Mouse (Mus musculus) kidney, embryonic 15.5 days (tissue): ENCODE data around the gene Hoxb7. TPM values are rescaled to one million over a fixed set of nuclear protein-coding genes. Genes with fewer than 3 reads are reported as not detected.

Experiments used
- ATAC-seq: fragments of 200-750 bp; cut with Nextera tagmentation; replicated peaks from 2 replicates; pipeline ENCODE4 v1.8.0; 2017; ENCODE audit warnings: moderate TSS enrichment; ENCODE audit not compliant: low FRiP score
- H3K27ac ChIP-seq: fragments of 300-500 bp; sonication (generic); 2 replicates; pipeline ENCODE4 v1.5.1; 2015; ENCODE audit warnings: mild to moderate bottlenecking, inconsistent platforms
- H3K27me3 ChIP-seq: fragments of 300-500 bp; sonication (generic); 2 replicates; pipeline ENCODE4 v1.6.1; 2015; ENCODE audit warnings: inconsistent platforms
- H3K36me3 ChIP-seq: fragments of 300-500 bp; sonication (generic); 2 replicates; pipeline ENCODE4 v1.6.1; 2015; ENCODE audit warnings: inconsistent platforms
- H3K4me1 ChIP-seq: fragments of 300-500 bp; sonication (generic); 2 replicates; pipeline ENCODE4 v1.6.1; 2015; ENCODE audit warnings: inconsistent platforms
- H3K4me2 ChIP-seq: fragments of 300-500 bp; sonication (generic); 2 replicates; pipeline ENCODE4 v1.6.1; 2015; ENCODE audit warnings: moderate library complexity, mild to moderate bottlenecking, inconsistent platforms
- H3K4me3 ChIP-seq: fragments of 300-500 bp; sonication (generic); replicated peaks from 2 replicates; pipeline ENCODE4 v1.5.1; 2015; ENCODE audit warnings: mild to moderate bottlenecking, inconsistent platforms
- H3K9ac ChIP-seq: fragments of 300-500 bp; sonication (generic); 2 replicates; pipeline ENCODE4 v1.6.1; 2015; ENCODE audit warnings: mild to moderate bottlenecking, inconsistent platforms
- H3K9me3 ChIP-seq: fragments of 300-500 bp; sonication (generic); replicated peaks from 2 replicates; pipeline ENCODE4 v1.6.1; 2016; ENCODE audit warnings: inconsistent platforms
- WGBS: fragments of 180-500 bp; shearing (Covaris S2); methylation state at CpG from one replicate; pipeline ENCODE4 v1.1.7; 2015; ENCODE audit warnings: mixed read lengths; 5-methylcytosine and 5-hydroxymethylcytosine counted together
- polyA plus RNA-seq: library from polyadenylated mRNA; unstranded; fragments of >200 nt; fragmentation: Nextera tagmentation; extraction: Ambion mirVana; gene quantifications from 2 replicates; pipeline ENCODE4 v1.2.1, GENCODE M21; 2015

Gene Hoxb7
- polyA plus RNA-seq, 1 experiment from 2014 or later = 58.5 TPM

GRCm38 (mm10) chr11:96298895-96299667 lies 12.7 kb downstream of the Hoxb7 start:
- Histone ChIP-seq H3K4me2 (peak overlapping the region; percentile 90), H3K9me3 (no peaks in the 10 kb centered on the region), H3K27me3 (no peaks in the 10 kb centered on the region), H3K4me3 (peak overlapping the region; percentile 80), H3K9ac (peak overlapping the region; percentile 96), H3K4me1 (peaks cover 75% of the 10 kb centered on the region), H3K36me3 (peaks cover 19% of the 10 kb centered on the region; the same call in 1 of the 2 replicates), H3K27ac (peak overlapping the region; percentile 100)
- WGBS = under 1% methylated on average over 66 of the region's 66 CpGs
- 0 out of 2 replicates have a peak, but pooled peaks have one; percentile 16 for ATAC-seq

GRCm38 (mm10) chr11:96299781-96300180 lies 13.4 kb downstream of the Hoxb7 start:
- Histone ChIP-seq H3K36me3 (peaks cover 19% of the 10 kb centered on the region; the same call in 1 of the 2 replicates), H3K27me3 (no peaks in the 10 kb centered on the region), H3K9ac (peak overlapping the region; percentile 96), H3K4me2 (peak overlapping the region; percentile 90), H3K9me3 (no peaks in the 10 kb centered on the region), H3K4me3 (peak overlapping the region; percentile 80), H3K4me1 (peaks cover 82% of the 10 kb centered on the region), H3K27ac (peak overlapping the region; percentile 100)
- ATAC-seq = no peak
- WGBS = 6% methylated on average over 9 of the region's 9 CpGs

GRCm38 (mm10) chr11:96300354-96301063 lies 14.1 kb downstream of the Hoxb7 start:
- H3K4me2 ChIP-seq = peak overlapping the region; percentile 90
- peaks cover 21% of the 10 kb centered on the region; the same call in 1 of the 2 replicates for H3K36me3 ChIP-seq
- H3K9me3 ChIP-seq = no peaks in the 10 kb centered on the region
- peak overlapping the region; percentile 100 for H3K27ac ChIP-seq
- ATAC-seq = peak; percentile 16; the same call in 1 of the 2 replicates
- H3K9ac ChIP-seq = peak overlapping the region; percentile 96
- H3K27me3 ChIP-seq = no peaks in the 10 kb centered on the region
- 12% methylated on average over 33 of the region's 35 CpGs for WGBS
- H3K4me3 ChIP-seq = peak overlapping the region; percentile 80
- H3K4me1 ChIP-seq = peaks cover 87% of the 10 kb centered on the region

- Histone ChIP-seq H3K36me3 (peaks cover 24% of the 10 kb centered on the region; the same call in 1 of the 2 replicates), H3K9me3 (no peaks in the 10 kb centered on the region), H3K27ac (peak overlapping the region; percentile 100), H3K4me3 (peak overlapping the region; percentile 80), H3K9ac (peak overlapping the region; percentile 96), H3K27me3 (no peaks in the 10 kb centered on the region), H3K4me1 (peaks cover 87% of the 10 kb centered on the region), H3K4me2 (peak overlapping the region; percentile 90)
- 25% methylated on average over 10 of the region's 10 CpGs for WGBS
- no peak for ATAC-seq
Observed at GRCm38 (mm10) chr11:96301064-96301431, 14.6 kb downstream of the Hoxb7 start.

GRCm38 (mm10) chr11:96301837-96302236 lies 15.4 kb downstream of the Hoxb7 start:
- peak overlapping the region; percentile 96 for H3K9ac ChIP-seq
- peak overlapping the region; percentile 80 for H3K4me3 ChIP-seq
- H3K27ac ChIP-seq = peak overlapping the region; percentile 100
- H3K36me3 ChIP-seq = peaks cover 24% of the 10 kb centered on the region; the same call in 1 of the 2 replicates
- WGBS = 4% methylated on average over 15 of the region's 15 CpGs
- no peaks in the 10 kb centered on the region for H3K9me3 ChIP-seq
- no peak for ATAC-seq
- H3K27me3 ChIP-seq = no peaks in the 10 kb centered on the region
- peak overlapping the region; percentile 90 for H3K4me2 ChIP-seq
- H3K4me1 ChIP-seq = peaks cover 86% of the 10 kb centered on the region

GRCm38 (mm10) chr11:96302381-96303150 lies 16.1 kb downstream of the Hoxb7 start:
- H3K36me3 ChIP-seq = peaks cover 24% of the 10 kb centered on the region; the same call in 1 of the 2 replicates
- H3K27me3 ChIP-seq = no peaks in the 10 kb centered on the region
- peak overlapping the region; percentile 90 for H3K4me2 ChIP-seq
- H3K27ac ChIP-seq = peak overlapping the region; percentile 100
- peak overlapping the region; percentile 80 for H3K4me3 ChIP-seq
- H3K4me1 ChIP-seq = peaks cover 85% of the 10 kb centered on the region
- no peak for ATAC-seq
- H3K9ac ChIP-seq = peak overlapping the region; percentile 96
- H3K9me3 ChIP-seq = no peaks in the 10 kb centered on the region
- 15% methylated on average over 23 of the region's 23 CpGs for WGBS

- H3K4me2 ChIP-seq = peak within 1 kb of the TSS; percentile 90
- ATAC-seq = 0 out of 2 replicates have a peak, but pooled peaks have one; percentile 16
- WGBS = under 1% methylated on average over 69 of the region's 69 CpGs
- H3K4me3 ChIP-seq = peak within 1 kb of the TSS; percentile 80
- no peaks in the 10 kb centered on the region for H3K9me3 ChIP-seq
- H3K27ac ChIP-seq = peak within 1 kb of the TSS; percentile 100
- peaks cover 24% of the 10 kb centered on the region; the same call in 1 of the 2 replicates for H3K36me3 ChIP-seq
- no peaks in the 10 kb centered on the region for H3K27me3 ChIP-seq
- peaks cover 82% of the 10 kb centered on the region for H3K4me1 ChIP-seq
- H3K9ac ChIP-seq = peak within 1 kb of the TSS; percentile 96
Observed at GRCm38 (mm10) chr11:96303151-96304099, 17.0 kb downstream of the Hoxb7 start, which contains the start of gene Hoxb5. Gene Hoxb5, plus strand, starts transcription at chr11:96303336.

- peak overlapping the region; percentile 90 for H3K4me2 ChIP-seq
- WGBS = 12% methylated on average over 38 of the region's 38 CpGs
- no peak for ATAC-seq
- H3K36me3 ChIP-seq = peaks cover 24% of the 10 kb centered on the region; the same call in 1 of the 2 replicates
- peak overlapping the region; percentile 96 for H3K9ac ChIP-seq
- no peaks in the 10 kb centered on the region for H3K9me3 ChIP-seq
- H3K27me3 ChIP-seq = no peaks in the 10 kb centered on the region
- peak overlapping the region; percentile 80 for H3K4me3 ChIP-seq
- peak overlapping the region; percentile 100 for H3K27ac ChIP-seq
- H3K4me1 ChIP-seq = peaks cover 85% of the 10 kb centered on the region
Observed at GRCm38 (mm10) chr11:96304381-96305195, 18.2 kb downstream of the Hoxb7 start.

- Histone ChIP-seq H3K27me3 (no peaks in the 10 kb centered on the region), H3K9me3 (no peaks in the 10 kb centered on the region), H3K4me3 (peak overlapping the region; percentile 80), H3K4me2 (peak overlapping the region; percentile 90), H3K36me3 (peaks cover 21% of the 10 kb centered on the region; the same call in 1 of the 2 replicates), H3K27ac (peak overlapping the region; percentile 100), H3K9ac (peak overlapping the region; percentile 96), H3K4me1 (peaks cover 85% of the 10 kb centered on the region)
- WGBS = 26% methylated on average over 6 of the region's 6 CpGs
- no peak for ATAC-seq
Observed at GRCm38 (mm10) chr11:96305505-96306182, 19.2 kb downstream of the Hoxb7 start.
